ENCODE assay signal across 8 mouse cellular contexts in the genomic region with DNA sequence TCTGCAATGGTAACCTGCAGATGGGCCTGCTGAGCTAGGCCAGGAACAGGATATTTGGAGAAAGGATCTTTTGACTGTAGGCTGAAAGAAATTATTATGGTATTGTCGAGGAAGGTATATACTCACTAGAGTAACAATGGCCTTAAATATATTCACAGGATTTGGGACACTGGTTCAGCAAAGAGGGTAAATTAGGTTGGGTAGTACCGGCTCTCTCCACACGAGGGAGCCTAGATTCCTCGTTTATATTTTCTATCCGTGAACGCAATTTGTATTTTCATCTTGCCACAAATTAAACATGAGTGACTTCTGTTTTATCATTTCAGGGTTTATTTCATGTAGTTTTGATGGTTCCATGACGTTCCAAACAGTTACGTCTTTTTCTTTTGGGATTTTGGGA. TPM values are rescaled to one million over a fixed set of nuclear protein-coding genes. Genes with fewer than 3 reads are reported as not detected.
DNase-seq lines count a peak whose midpoint lies in the region; ATAC-seq and TF ChIP-seq lines count a peak whose summit lies in the region.
"Had no signal": no experiment of that assay in that cellular context is flagged by ENCODE, and none has a peak within 500 bp of the region (broad histone marks: within the 10 kb centered on the region; RNA-seq: fewer than 3 reads in every experiment).

No protein-coding gene starts in this region.

- no peaks in the 10 kb centered on the region for H3K36me3 ChIP-seq in hindbrain, postnatal 0 days (ENCODE audit: insufficient read depth, low read length)
- H3K36me3 ChIP-seq: neural tube, embryonic 13.5 days had no signal

- no peak overlapping the region for H3K4me3 ChIP-seq in hindbrain, postnatal 0 days (ENCODE audit: low read length)
- H3K4me3 ChIP-seq: neural tube, embryonic 13.5 days had no signal

- ATAC-seq in hindbrain, postnatal 0 days = no peak

- H3K27me3 ChIP-seq in hindbrain, postnatal 0 days (ENCODE audit: insufficient read depth, low read length) = no peaks in the 10 kb centered on the region
- H3K27me3 ChIP-seq: neural tube, embryonic 13.5 days had no signal

- H3K27ac ChIP-seq in hindbrain, postnatal 0 days = no peak overlapping the region
- H3K27ac ChIP-seq: neural tube, embryonic 13.5 days had no signal

- no peak overlapping the region for H3K9ac ChIP-seq in hindbrain, postnatal 0 days (replicated peaks; ENCODE audit: low read length)
- H3K9ac ChIP-seq: neural tube, embryonic 13.5 days had no signal

- DNase-seq in spleen, postnatal 10 days (ENCODE audit: low spot score in 2 of 2) = peak; percentile 18 to 63
- DNase-seq in spleen, postnatal 36 days (ENCODE audit: low spot score in 2 of 2) = no peak
- peak; percentile 81 for DNase-seq in adrenal gland, postnatal 10 days
- DNase-seq in embryo, embryonic 11.5 days (ENCODE audit: low read depth, low spot score) = peak; percentile 17
- peak; percentile 78 for DNase-seq in hindbrain, postnatal 0 days (ENCODE audit: low spot score)
- peak; percentile 26 to 53 for DNase-seq in left cerebral cortex, postnatal 36 days (ENCODE audit: low spot score in 2 of 2)
- DNase-seq in retina, embryonic 14.5 days (ENCODE audit: low spot score) = peak; percentile 89

- peak; percentile 84 for TF ChIP-seq CTCF in hindbrain, postnatal 0 days (IDR thresholded peaks at IDR 0.05; ENCODE audit: low read depth)

- intact Hi-C loops in left cerebral cortex, postnatal 36 days (cut with DNase I) = loop anchor here (2.0 to 10.0 kb wide), 3 partner anchors 570 to 1048 kb away; no protein-coding TSS in a partner anchor

- no peaks in the 10 kb centered on the region for H3K9me3 ChIP-seq in hindbrain, postnatal 0 days (ENCODE audit: low read length)
- H3K9me3 ChIP-seq: neural tube, embryonic 13.5 days had no signal

- H3K4me2 ChIP-seq in hindbrain, postnatal 0 days (ENCODE audit: low read depth, low read length) = peak overlapping the region; percentile 38
- H3K4me2 ChIP-seq: neural tube, embryonic 13.5 days had no signal

- WGBS in hindbrain, postnatal 0 days = 10% methylated on average over 8 of the region's 8 CpGs

- H3K4me1 ChIP-seq in hindbrain, postnatal 0 days (ENCODE audit: insufficient read depth, low read length) = no peaks in the 10 kb centered on the region

RNA-seq across cellular contexts. Expression of gene Micu2, which starts 35.5 kb away (rescaled TPM):
- 10 to 100 TPM; 55.6 to 60.8 TPM for total RNA-seq in adrenal gland, postnatal 10 days (2021)
- total RNA-seq in hindbrain, postnatal 0 days (2014; rRNA removed) = 42.1 and 43.5 TPM in 2 replicates
- 69.1 and 70.9 TPM in 2 replicates for polyA plus RNA-seq in hindbrain, postnatal 0 days (2015; fragmentation: Nextera tagmentation; extraction: Ambion mirVana)
- 10 to 100 TPM; 21.1 to 30.1 TPM for total RNA-seq in left cerebral cortex, postnatal 36 days (2021)

RNA-seq across cellular contexts. Expression of gene Fgf9, which starts 35.8 kb away (rescaled TPM):
- 10 to 100 TPM; 14.7 to 14.8 TPM for total RNA-seq in adrenal gland, postnatal 10 days (2021)
- total RNA-seq in hindbrain, postnatal 0 days (2014; rRNA removed) = 10.8 and 12.4 TPM in 2 replicates
- 24.2 and 25.9 TPM in 2 replicates for polyA plus RNA-seq in hindbrain, postnatal 0 days (2015; fragmentation: Nextera tagmentation; extraction: Ambion mirVana)
- 10 to 100 TPM; 20.3 to 23.4 TPM for total RNA-seq in left cerebral cortex, postnatal 36 days (2021)

Comparison
In these comparisons a context has a peak if more than half of its experiments do, and no peak if none do; other contexts are left out.
1. DNase-seq: peak in spleen, postnatal 10 days (2 of 2), adrenal gland, postnatal 10 days (single experiment), embryo, embryonic 11.5 days (single experiment), hindbrain, postnatal 0 days (single experiment), left cerebral cortex, postnatal 36 days (2 of 2) and retina, embryonic 14.5 days (single experiment); none in spleen, postnatal 36 days (0 of 2).